9 mouse cellular contexts compared by ENCODE assay signal in genomic region chr5:108670785-108671184, GRCm38 (mm10). TPM values are rescaled to one million over a fixed set of nuclear protein-coding genes. Genes with fewer than 3 reads are reported as not detected.
DNase-seq lines count a peak whose midpoint lies in the region; ATAC-seq and TF ChIP-seq lines count a peak whose summit lies in the region.
"Had no signal": no experiment of that assay in that cellular context is flagged by ENCODE, and none has a peak within 500 bp of the region (broad histone marks: within the 10 kb centered on the region; RNA-seq: fewer than 3 reads in every experiment).

No protein-coding gene starts in this region.

- peaks cover 19% of the 10 kb centered on the region for H3K4me1 ChIP-seq in kidney, embryonic 15.5 days
- peaks cover 83% of the 10 kb centered on the region for H3K4me1 ChIP-seq in G1E (ENCODE audit: insufficient read depth, low read depth, low read length)
- peaks cover 15% of the 10 kb centered on the region for H3K4me1 ChIP-seq in bone marrow macrophage, adult 2 months (ENCODE audit: control insufficient read depth, insufficient read depth, low read length)
- peaks cover 7% of the 10 kb centered on the region; the same call in 1 of the 2 replicates for H3K4me1 ChIP-seq in intestine, postnatal 0 days (replicated peaks; ENCODE audit: control insufficient read depth, insufficient read depth, low read length)

- H3K36me3 ChIP-seq in kidney, embryonic 15.5 days = peaks cover 19% of the 10 kb centered on the region
- peaks cover 49% of the 10 kb centered on the region for H3K36me3 ChIP-seq in G1E (replicated peaks)
- H3K36me3 ChIP-seq in intestine, postnatal 0 days (ENCODE audit: control insufficient read depth, insufficient read depth) = peaks cover 17% of the 10 kb centered on the region; the same call in 1 of the 2 replicates

- ATAC-seq in kidney, embryonic 15.5 days (replicated peaks; ENCODE audit: low FRiP score) = no peak
- ATAC-seq in G1E (ENCODE audit: extremely low read depth, insufficient number of reproducible peaks, low FRiP score, poor library complexity, severe bottlenecking) = peak; percentile 36
- ATAC-seq in intestine, postnatal 0 days = peak; percentile 58

- no peak for TF ChIP-seq POLR2A in bone marrow macrophage, adult 2 months (IDR thresholded peaks at IDR 0.05; ENCODE audit: borderline replicate concordance, low read depth, low read length)

- no peak overlapping the region for H3K27ac ChIP-seq in kidney, embryonic 15.5 days
- no peak overlapping the region for H3K27ac ChIP-seq in bone marrow macrophage, adult 2 months (ENCODE audit: insufficient read depth, low read depth, low read length)
- no peak overlapping the region for H3K27ac ChIP-seq in intestine, postnatal 0 days (ENCODE audit: low read depth, low read length)

- intact Hi-C loops in gastrocnemius, postnatal 14 days (cut with DNase I; ENCODE audit: low total_unique reads) = loop anchor here (5.0 kb wide), 1 partner anchor 57 kb away; no protein-coding TSS in a partner anchor

- no peak overlapping the region for H3K4me2 ChIP-seq in kidney, embryonic 15.5 days
- H3K4me2 ChIP-seq in intestine, postnatal 0 days (replicated peaks; ENCODE audit: low read depth) = no peak overlapping the region

- DNase-seq in kidney, adult 18-20 months = peak; percentile 74
- peak; percentile 64 for DNase-seq in G1E (ENCODE audit: low spot score)
- DNase-seq in lung, postnatal 36 days = peak; percentile 67
- no peak for DNase-seq in gastrocnemius, postnatal 14 days

- H3K9ac ChIP-seq in kidney, embryonic 15.5 days = no peak overlapping the region
- no peak overlapping the region for H3K9ac ChIP-seq in intestine, postnatal 0 days (ENCODE audit: low read depth, low read length)

- TF ChIP-seq CTCF in G1E (IDR thresholded peaks at IDR 0.05; ENCODE audit: low read depth, low read length) = peak; percentile 48; the same call in 1 of the 2 replicates
- TF ChIP-seq CTCF in bone marrow macrophage, adult 2 months (IDR thresholded peaks at IDR 0.05; ENCODE audit: low read depth, low read length) = peak; percentile 15; the same call in 1 of the 2 replicates
- TF ChIP-seq CTCF in intestine, postnatal 0 days (IDR thresholded peaks at IDR 0.05; ENCODE audit: low read depth) = peak; percentile 82

- peaks cover 3% of the 10 kb centered on the region; the same call in 1 of the 2 replicates for H3K27me3 ChIP-seq in kidney, embryonic 15.5 days
- no peaks in the 10 kb centered on the region for H3K27me3 ChIP-seq in G1E (ENCODE audit: insufficient read depth, low read length)
- no peaks in the 10 kb centered on the region for H3K27me3 ChIP-seq in intestine, postnatal 0 days (replicated peaks; ENCODE audit: control insufficient read depth, insufficient read depth, low read length)

- no peaks in the 10 kb centered on the region for H3K9me3 ChIP-seq in kidney, embryonic 15.5 days (replicated peaks)
- no peaks in the 10 kb centered on the region for H3K9me3 ChIP-seq in G1E (replicated peaks)
- H3K9me3 ChIP-seq in intestine, postnatal 0 days (ENCODE audit: control insufficient read depth) = no peaks in the 10 kb centered on the region

- H3K4me3 ChIP-seq in kidney, embryonic 15.5 days (replicated peaks) = no peak overlapping the region
- H3K4me3 ChIP-seq in G1E (ENCODE audit: low read depth, low read length) = peak overlapping the region; percentile 40; the same call in 1 of the 2 replicates
- H3K4me3 ChIP-seq in bone marrow macrophage, adult 2 months (ENCODE audit: insufficient read depth, low read length) = no peak overlapping the region
- no peak overlapping the region for H3K4me3 ChIP-seq in intestine, postnatal 0 days (ENCODE audit: low read depth, low read length)
- H3K4me3 ChIP-seq: erythroblast, embryonic 14.5 days had no signal

RNA-seq across cellular contexts. Expression of gene Dgkq, which starts 1.3 kb away (rescaled TPM):
- polyA plus RNA-seq in kidney, embryonic 15.5 days (2015; fragmentation: Nextera tagmentation; extraction: Ambion mirVana) = 10.3 and 12.6 TPM in 2 replicates
- total RNA-seq in G1E (2014; fragmentation: Nextera tagmentation) (6.9 and 12.3 TPM in 2 replicates), G1E (2017) (7.9 and 8.3 TPM in 2 replicates)
- polyA plus RNA-seq in G1E (2012) = 3.9 and 4.5 TPM in 2 replicates
- 15.2 and 15.7 TPM in 2 replicates for polyA plus RNA-seq in bone marrow macrophage, adult 2 months (2012; ENCODE audit: insufficient read depth, insufficient read length, missing spikeins)
- polyA plus RNA-seq in intestine, postnatal 0 days (2015; fragmentation: Nextera tagmentation; extraction: Ambion mirVana) = 10.3 and 13.6 TPM in 2 replicates
- total RNA-seq in gastrocnemius, postnatal 14 days (2021) = 1 to 10 TPM; 4.5 to 5.2 TPM

RNA-seq across cellular contexts. Expression of gene Slc26a1, which starts 4.6 kb away (rescaled TPM):
- 4.3 and 4.9 TPM in 2 replicates for polyA plus RNA-seq in kidney, embryonic 15.5 days (2015; fragmentation: Nextera tagmentation; extraction: Ambion mirVana)
- total RNA-seq in G1E (2014; fragmentation: Nextera tagmentation) (1.7 and 2.0 TPM in 2 replicates), G1E (2017) (0.87 and 0.93 TPM in 2 replicates)
- polyA plus RNA-seq in G1E (2012) = 0.88 and 1.2 TPM in 2 replicates
- polyA plus RNA-seq in bone marrow macrophage, adult 2 months (2012; ENCODE audit: insufficient read depth, insufficient read length, missing spikeins) = not detected in 2 replicates
- 1.9 and 2.1 TPM in 2 replicates for polyA plus RNA-seq in intestine, postnatal 0 days (2015; fragmentation: Nextera tagmentation; extraction: Ambion mirVana)
- total RNA-seq in gastrocnemius, postnatal 14 days (2021) = not detected
- polyA plus RNA-seq: macrophage had no signal

RNA-seq across cellular contexts. Expression of gene Idua, which starts 10.7 kb away (rescaled TPM):
- polyA plus RNA-seq in kidney, embryonic 15.5 days (2015; fragmentation: Nextera tagmentation; extraction: Ambion mirVana) = 10.2 and 11.1 TPM in 2 replicates
- total RNA-seq in G1E (2014; fragmentation: Nextera tagmentation) (37.7 and 43.2 TPM in 2 replicates), G1E (2017) (6.2 TPM in 2 replicates)
- 7.0 and 9.1 TPM in 2 replicates for polyA plus RNA-seq in G1E (2012)
- 62.6 and 73.7 TPM in 2 replicates for polyA plus RNA-seq in bone marrow macrophage, adult 2 months (2012; ENCODE audit: insufficient read depth, insufficient read length, missing spikeins)
- polyA plus RNA-seq in intestine, postnatal 0 days (2015; fragmentation: Nextera tagmentation; extraction: Ambion mirVana) = 4.8 and 5.8 TPM in 2 replicates
- total RNA-seq in gastrocnemius, postnatal 14 days (2021) = 1 to 10 TPM; 5.8 to 8.8 TPM

RNA-seq across cellular contexts. Expression of gene Fgfrl1, which starts 21.4 kb away (rescaled TPM):
- 26.8 and 27.4 TPM in 2 replicates for polyA plus RNA-seq in kidney, embryonic 15.5 days (2015; fragmentation: Nextera tagmentation; extraction: Ambion mirVana)
- total RNA-seq in G1E (2014; fragmentation: Nextera tagmentation) (4.2 and 4.9 TPM in 2 replicates), G1E (2017) (2.1 and 2.5 TPM in 2 replicates)
- 5.1 and 7.1 TPM in 2 replicates for polyA plus RNA-seq in G1E (2012)
- polyA plus RNA-seq in bone marrow macrophage, adult 2 months (2012; ENCODE audit: insufficient read depth, insufficient read length, missing spikeins) = 1.5 and 2.4 TPM in 2 replicates
- 14.8 and 14.9 TPM in 2 replicates for polyA plus RNA-seq in intestine, postnatal 0 days (2015; fragmentation: Nextera tagmentation; extraction: Ambion mirVana)
- total RNA-seq in gastrocnemius, postnatal 14 days (2021) = 10 to 100 TPM; 31.9 to 45.4 TPM

RNA-seq across cellular contexts. Expression of gene Tmem175, which starts 41.2 kb away (rescaled TPM):
- 25.5 and 28.1 TPM in 2 replicates for polyA plus RNA-seq in kidney, embryonic 15.5 days (2015; fragmentation: Nextera tagmentation; extraction: Ambion mirVana)
- 38.0 and 51.5 TPM in 2 replicates for total RNA-seq in G1E (2014; fragmentation: Nextera tagmentation)
- 22.4 and 22.9 TPM in 2 replicates for total RNA-seq in G1E (2017)
- polyA plus RNA-seq in G1E (2012) = 2.2 and 4.4 TPM in 2 replicates
- polyA plus RNA-seq in bone marrow macrophage, adult 2 months (2012; ENCODE audit: insufficient read depth, insufficient read length, missing spikeins) = 38.1 and 40.7 TPM in 2 replicates
- 19.4 and 19.5 TPM in 2 replicates for polyA plus RNA-seq in intestine, postnatal 0 days (2015; fragmentation: Nextera tagmentation; extraction: Ambion mirVana)
- total RNA-seq in gastrocnemius, postnatal 14 days (2021) = 1 to 10 TPM; 5.5 to 5.6 TPM

Comparison
In these comparisons a context has a peak if more than half of its experiments do, and no peak if none do; other contexts are left out.
1. CTCF ChIP-seq: peak in every context shown above with its lines; median percentile 82 in intestine, postnatal 0 days; 48 in G1E; 15 in bone marrow macrophage, adult 2 months.